Mouse (Mus musculus): Measurements from ENCODE around the gene Zfp217. TPM values are rescaled to one million over a fixed set of nuclear protein-coding genes. Genes with fewer than 3 reads are reported as not detected.

Zfp217 gene
- polyA plus RNA-seq, 1 experiment from 2014 or later, result 5.7 TPM

- 61% methylated on average over 7 of the region's 7 CpGs for WGBS (ENCODE audit: insufficient replicate concordance)
- Histone ChIP-seq H3K9ac (ENCODE audit: low read depth, low read length) (no peak overlapping the region), H3K9me3 (replicated peaks; ENCODE audit: control insufficient read depth, low read length) (no peaks in the 10 kb centered on the region), H3K4me3 (ENCODE audit: low read depth, low read length) (no peak overlapping the region), H3K4me2 (ENCODE audit: low read depth, low read length) (no peak overlapping the region), H3K4me1 (ENCODE audit: control insufficient read depth, low read depth, low read length) (no peaks in the 10 kb centered on the region), H3K27me3 (ENCODE audit: control insufficient read depth, insufficient read depth, low read depth, low read length) (no peaks in the 10 kb centered on the region), H3K36me3 (ENCODE audit: control insufficient read depth, insufficient read depth) (peaks cover 3% of the 10 kb centered on the region; the same call in 1 of the 2 replicates), H3K27ac (ENCODE audit: low read length) (no peak overlapping the region)
- no peak for ATAC-seq (ENCODE audit: low read depth)
Measured at GRCm38 (mm10) chr2:170101932-170102331, 46.0 kb downstream of the Zfp217 start.

GRCm38 (mm10) chr2:170101132-170101531 lies 46.8 kb downstream of the Zfp217 start:
- Histone ChIP-seq H3K36me3 (ENCODE audit: control insufficient read depth, insufficient read depth) (no peaks in the 10 kb centered on the region), H3K4me2 (ENCODE audit: low read depth, low read length) (no peak overlapping the region), H3K9ac (ENCODE audit: low read depth, low read length) (no peak overlapping the region), H3K4me3 (ENCODE audit: low read depth, low read length) (no peak overlapping the region), H3K27me3 (ENCODE audit: control insufficient read depth, insufficient read depth, low read depth, low read length) (no peaks in the 10 kb centered on the region), H3K9me3 (replicated peaks; ENCODE audit: control insufficient read depth, low read length) (no peaks in the 10 kb centered on the region), H3K27ac (ENCODE audit: low read length) (no peak overlapping the region), H3K4me1 (ENCODE audit: control insufficient read depth, low read depth, low read length) (no peaks in the 10 kb centered on the region)
- 1% methylated on average over 12 of the region's 12 CpGs for WGBS (ENCODE audit: insufficient replicate concordance)
- ATAC-seq (ENCODE audit: low read depth), result peak; percentile 33; the same call in 1 of the 2 replicates

GRCm38 (mm10) chr2:170094871-170095270 lies 53.0 kb downstream of the Zfp217 start:
- 80% methylated on average over 9 of the region's 9 CpGs for WGBS (ENCODE audit: insufficient replicate concordance)
- H3K4me1 ChIP-seq (ENCODE audit: control insufficient read depth, low read depth, low read length), result no peaks in the 10 kb centered on the region
- H3K27ac ChIP-seq (ENCODE audit: low read length), result no peak overlapping the region
- no peaks in the 10 kb centered on the region for H3K36me3 ChIP-seq (ENCODE audit: control insufficient read depth, insufficient read depth)
- H3K9me3 ChIP-seq (replicated peaks; ENCODE audit: control insufficient read depth, low read length), result no peaks in the 10 kb centered on the region
- H3K27me3 ChIP-seq (ENCODE audit: control insufficient read depth, insufficient read depth, low read depth, low read length), result no peaks in the 10 kb centered on the region
- H3K9ac ChIP-seq (ENCODE audit: low read depth, low read length), result no peak overlapping the region
- H3K4me2 ChIP-seq (ENCODE audit: low read depth, low read length), result no peak overlapping the region
- ATAC-seq (ENCODE audit: low read depth), result peak; percentile 59
- no peak overlapping the region for H3K4me3 ChIP-seq (ENCODE audit: low read depth, low read length)

GRCm38 (mm10) chr2:170094220-170094619 lies 53.7 kb downstream of the Zfp217 start:
- Histone ChIP-seq H3K27ac (ENCODE audit: low read length) (no peak overlapping the region), H3K4me2 (ENCODE audit: low read depth, low read length) (no peak overlapping the region), H3K36me3 (ENCODE audit: control insufficient read depth, insufficient read depth) (no peaks in the 10 kb centered on the region), H3K9ac (ENCODE audit: low read depth, low read length) (no peak overlapping the region), H3K4me3 (ENCODE audit: low read depth, low read length) (no peak overlapping the region), H3K4me1 (ENCODE audit: control insufficient read depth, low read depth, low read length) (no peaks in the 10 kb centered on the region), H3K9me3 (replicated peaks; ENCODE audit: control insufficient read depth, low read length) (no peaks in the 10 kb centered on the region), H3K27me3 (ENCODE audit: control insufficient read depth, insufficient read depth, low read depth, low read length) (no peaks in the 10 kb centered on the region)
- 73% methylated on average over 17 of the region's 17 CpGs for WGBS (ENCODE audit: insufficient replicate concordance)
- ATAC-seq (ENCODE audit: low read depth), result no peak

- H3K27me3 ChIP-seq (ENCODE audit: control insufficient read depth, insufficient read depth, low read depth, low read length), result no peaks in the 10 kb centered on the region
- H3K9ac ChIP-seq (ENCODE audit: low read depth, low read length), result no peak overlapping the region
- no peak for ATAC-seq (ENCODE audit: low read depth)
- no peak overlapping the region for H3K4me2 ChIP-seq (ENCODE audit: low read depth, low read length)
- H3K9me3 ChIP-seq (replicated peaks; ENCODE audit: control insufficient read depth, low read length), result no peaks in the 10 kb centered on the region
- H3K4me3 ChIP-seq (ENCODE audit: low read depth, low read length), result no peak overlapping the region
- 54% methylated on average over 10 of the region's 10 CpGs for WGBS (ENCODE audit: insufficient replicate concordance)
- H3K36me3 ChIP-seq (ENCODE audit: control insufficient read depth, insufficient read depth), result no peaks in the 10 kb centered on the region
- peaks cover 15% of the 10 kb centered on the region for H3K4me1 ChIP-seq (ENCODE audit: control insufficient read depth, low read depth, low read length)
- no peak overlapping the region for H3K27ac ChIP-seq (ENCODE audit: low read length)
Measured at GRCm38 (mm10) chr2:170091563-170092443, 56.1 kb downstream of the Zfp217 start.

GRCm38 (mm10) chr2:170078442-170079017 lies 69.4 kb downstream of the Zfp217 start:
- Histone ChIP-seq H3K4me1 (ENCODE audit: control insufficient read depth, low read depth, low read length) (no peaks in the 10 kb centered on the region), H3K27me3 (ENCODE audit: control insufficient read depth, insufficient read depth, low read depth, low read length) (no peaks in the 10 kb centered on the region), H3K4me3 (ENCODE audit: low read depth, low read length) (no peak overlapping the region), H3K9ac (ENCODE audit: low read depth, low read length) (no peak overlapping the region), H3K4me2 (ENCODE audit: low read depth, low read length) (no peak overlapping the region), H3K36me3 (ENCODE audit: control insufficient read depth, insufficient read depth) (no peaks in the 10 kb centered on the region), H3K27ac (ENCODE audit: low read length) (no peak overlapping the region), H3K9me3 (replicated peaks; ENCODE audit: control insufficient read depth, low read length) (no peaks in the 10 kb centered on the region)
- ATAC-seq (ENCODE audit: low read depth), result no peak
- WGBS (ENCODE audit: insufficient replicate concordance), result 41% methylated on average over 15 of the region's 15 CpGs

GRCm38 (mm10) chr2:170078041-170078440 lies 69.9 kb downstream of the Zfp217 start:
- H3K9ac ChIP-seq (ENCODE audit: low read depth, low read length), result no peak overlapping the region
- H3K4me3 ChIP-seq (ENCODE audit: low read depth, low read length), result no peak overlapping the region
- no peaks in the 10 kb centered on the region for H3K4me1 ChIP-seq (ENCODE audit: control insufficient read depth, low read depth, low read length)
- no peaks in the 10 kb centered on the region for H3K9me3 ChIP-seq (replicated peaks; ENCODE audit: control insufficient read depth, low read length)
- no peak overlapping the region for H3K4me2 ChIP-seq (ENCODE audit: low read depth, low read length)
- no peaks in the 10 kb centered on the region for H3K36me3 ChIP-seq (ENCODE audit: control insufficient read depth, insufficient read depth)
- 49% methylated on average over 10 of the region's 10 CpGs for WGBS (ENCODE audit: insufficient replicate concordance)
- H3K27ac ChIP-seq (ENCODE audit: low read length), result no peak overlapping the region
- H3K27me3 ChIP-seq (ENCODE audit: control insufficient read depth, insufficient read depth, low read depth, low read length), result no peaks in the 10 kb centered on the region
- no peak for ATAC-seq (ENCODE audit: low read depth)

- Histone ChIP-seq H3K4me3 (ENCODE audit: low read depth, low read length) (no peak overlapping the region), H3K9ac (ENCODE audit: low read depth, low read length) (no peak overlapping the region), H3K4me2 (ENCODE audit: low read depth, low read length) (no peak overlapping the region), H3K4me1 (ENCODE audit: control insufficient read depth, low read depth, low read length) (no peaks in the 10 kb centered on the region), H3K36me3 (ENCODE audit: control insufficient read depth, insufficient read depth) (no peaks in the 10 kb centered on the region), H3K9me3 (replicated peaks; ENCODE audit: control insufficient read depth, low read length) (no peaks in the 10 kb centered on the region), H3K27me3 (ENCODE audit: control insufficient read depth, insufficient read depth, low read depth, low read length) (no peaks in the 10 kb centered on the region), H3K27ac (ENCODE audit: low read length) (no peak overlapping the region)
- ATAC-seq (ENCODE audit: low read depth), result no peak
- 66% methylated on average over 6 of the region's 6 CpGs for WGBS (ENCODE audit: insufficient replicate concordance)
Measured at GRCm38 (mm10) chr2:170076941-170077490, 70.9 kb downstream of the Zfp217 start.
